Mouse (Mus musculus) myocyte (in vitro differentiated cells): ENCODE data around the gene Dusp11. TPM values are rescaled to one million over a fixed set of nuclear protein-coding genes. Genes with fewer than 3 reads are reported as not detected.

Experiments
- H3K27me3 ChIP-seq: one replicate; pipeline ENCODE4 v1.6.1; 2011; ENCODE audit not compliant: control insufficient read depth, insufficient read depth, insufficient read length
- H3K36me3 ChIP-seq: one replicate; pipeline ENCODE4 v1.6.1; 2011; ENCODE audit not compliant: control insufficient read depth, insufficient read depth
- H3K4me2 ChIP-seq: one replicate; pipeline ENCODE4 v1.6.1; 2011; ENCODE audit warnings: low read depth, control low read depth
- H3K4me3 ChIP-seq: one replicate; pipeline ENCODE4 v1.5.1; 2011; ENCODE audit warnings: mild to moderate bottlenecking, control low read depth, moderate library complexity
- H3K79me2 ChIP-seq: one replicate; pipeline ENCODE4 v1.6.1; 2011; ENCODE audit not compliant: control insufficient read depth, insufficient read depth
- H3ac ChIP-seq: one replicate; pipeline ENCODE4 v1.6.1; 2011; ENCODE audit not compliant: control insufficient read depth, insufficient read length
- CEBPB ChIP-seq: IDR thresholded peaks from 2 replicates; pipeline ENCODE4 v1.6.1; 2011; ENCODE audit warnings: mild to moderate bottlenecking, moderate library complexity; ENCODE audit not compliant: poor library complexity, insufficient read depth, severe bottlenecking
- E2F4 ChIP-seq: IDR thresholded peaks from one replicate; pipeline ENCODE4 v1.6.1; 2011; ENCODE audit warnings: mild to moderate bottlenecking, control low read depth, moderate library complexity; ENCODE audit not compliant: insufficient read depth
- MAX ChIP-seq: IDR thresholded peaks from one replicate; pipeline ENCODE4 v1.6.1; 2011; ENCODE audit warnings: low read depth, mild to moderate bottlenecking, control low read depth
- MYOD1 ChIP-seq, 3 experiments: IDR thresholded peaks; one replicate each; pipeline ENCODE4 v1.6.1; 2011; ENCODE audit warnings: control low read depth in 2 of 3, low read depth in 2 of 3, mild to moderate bottlenecking in 2 of 3, moderate library complexity in 1 of 3; ENCODE audit not compliant: insufficient read length in 2 of 3, control insufficient read depth in 1 of 3
- MYOG ChIP-seq, 3 experiments: IDR thresholded peaks; one replicate each; pipeline ENCODE4 v1.6.1; 2011; ENCODE audit warnings: control low read depth in 2 of 3, low read depth in 2 of 3, mild to moderate bottlenecking in 2 of 3; ENCODE audit not compliant: insufficient read length in 2 of 3, control insufficient read depth in 1 of 3, insufficient read depth in 1 of 3
- POLR2A ChIP-seq: IDR thresholded peaks from one replicate; pipeline ENCODE4 v1.6.1; 2011; ENCODE audit warnings: low read depth, mild to moderate bottlenecking, control low read depth, moderate library complexity; ENCODE audit not compliant: insufficient read length
- POLR2AphosphoS2 ChIP-seq: IDR thresholded peaks from one replicate; pipeline ENCODE4 v1.6.1; 2011; ENCODE audit warnings: low read depth, control low read depth; ENCODE audit not compliant: insufficient read length
- REST ChIP-seq: IDR thresholded peaks from one replicate; pipeline ENCODE4 v1.6.1; 2011; ENCODE audit warnings: mild to moderate bottlenecking, control low read depth, moderate library complexity; ENCODE audit not compliant: insufficient read depth, insufficient read length
- SRF ChIP-seq: IDR thresholded peaks from one replicate; pipeline ENCODE4 v1.6.1; 2011; ENCODE audit warnings: low read depth; ENCODE audit not compliant: control insufficient read depth, insufficient read length
- TCF12 ChIP-seq: IDR thresholded peaks from one replicate; pipeline ENCODE4 v1.6.1; 2011; ENCODE audit warnings: mild to moderate bottlenecking, control low read depth; ENCODE audit not compliant: poor library complexity, insufficient read depth, severe bottlenecking
- TCF3 ChIP-seq: IDR thresholded peaks from one replicate; pipeline ENCODE4 v1.6.1; 2011; ENCODE audit warnings: low read depth, control low read depth; ENCODE audit not compliant: insufficient read length
- USF1 ChIP-seq: IDR thresholded peaks from one replicate; pipeline ENCODE4 v1.6.1; 2011; ENCODE audit warnings: low read depth, mild to moderate bottlenecking, control low read depth, moderate library complexity
- polyA plus RNA-seq: library from polyadenylated mRNA; unstranded; fragments of >200 nt; fragmentation: generic; extraction: Trizol; gene quantifications from one replicate; pipeline ENCODE4 v1.2.1, GENCODE M21; 2012; ENCODE audit warnings: missing spikeins

Dusp11 gene
- polyA plus RNA-seq, 1 experiment = 20.8 TPM

DNA sequence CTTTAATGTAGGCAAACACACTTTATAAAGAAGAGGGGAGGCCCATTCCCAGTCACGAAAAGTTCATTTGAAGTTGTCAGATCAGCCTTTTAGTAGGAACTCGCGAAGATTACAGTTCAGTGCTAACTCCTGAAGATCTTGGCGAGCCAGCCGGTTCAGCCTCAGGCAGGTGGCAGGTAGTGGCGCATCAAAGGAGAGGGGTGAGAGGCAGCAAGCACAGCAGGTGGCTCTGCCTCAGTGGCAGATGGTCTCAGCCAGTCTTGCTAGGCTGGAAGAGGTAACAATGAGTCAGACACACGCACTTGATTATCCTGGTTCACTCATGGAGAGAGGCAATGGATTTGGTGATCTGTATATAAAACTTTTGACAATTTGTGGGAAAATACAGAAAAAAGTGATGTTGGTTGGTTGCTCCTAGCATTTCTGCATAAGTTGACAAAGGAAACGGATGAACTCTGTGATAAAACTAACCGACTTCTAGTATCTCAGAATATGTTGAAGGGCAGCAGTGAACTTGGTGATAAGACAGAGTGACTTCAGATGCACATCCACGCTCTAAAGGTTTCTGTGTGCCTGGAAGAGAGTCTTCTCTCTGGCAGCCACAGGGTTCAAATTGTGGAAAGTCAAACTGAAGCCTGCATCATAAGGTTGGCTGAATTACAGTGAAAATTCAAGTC is 13.6 kb upstream of the Dusp11 start:
- no peak overlapping the region for H3ac ChIP-seq

GRCm38 (mm10) chr6:85973336-85973735 is 11.9 kb upstream of the Dusp11 start:
- Histone ChIP-seq H3K27me3 (no peaks in the 10 kb centered on the region), H3ac (no peak overlapping the region), H3K4me3 (no peak overlapping the region), H3K4me2 (no peak overlapping the region), H3K36me3 (no peaks in the 10 kb centered on the region), H3K79me2 (no peaks in the 10 kb centered on the region)
- TF ChIP-seq MYOD1 (IDR thresholded peaks at IDR 0.05; ENCODE audit: control insufficient read depth in 1 of 3, insufficient read length in 2 of 3, low read depth in 2 of 3) (no peak), SRF (no peak), TCF12 (no peak), MYOG (IDR thresholded peaks at IDR 0.05; ENCODE audit: control insufficient read depth in 1 of 3, insufficient read depth in 1 of 3, insufficient read length in 2 of 3, low read depth in 2 of 3) (no peak), E2F4 (no peak), CEBPB (no peak), TCF3 (no peak), REST (no peak), POLR2AphosphoS2 (no peak), USF1 (no peak), POLR2A (no peak), MAX (no peak)

More for the DNA sequence above, 13.6 kb upstream of the Dusp11 start:
- TF ChIP-seq SRF (no peak), E2F4 (no peak), TCF3 (no peak), TCF12 (no peak), MYOG (IDR thresholded peaks at IDR 0.05; ENCODE audit: control insufficient read depth in 1 of 3, insufficient read depth in 1 of 3, insufficient read length in 2 of 3, low read depth in 2 of 3) (no peak), MYOD1 (IDR thresholded peaks at IDR 0.05; ENCODE audit: control insufficient read depth in 1 of 3, insufficient read length in 2 of 3, low read depth in 2 of 3) (no peak), REST (no peak), MAX (no peak), POLR2A (no peak), USF1 (no peak), POLR2AphosphoS2 (no peak), CEBPB (no peak)
- Histone ChIP-seq H3K27me3 (no peaks in the 10 kb centered on the region), H3K4me2 (no peak overlapping the region), H3K36me3 (no peaks in the 10 kb centered on the region), H3K79me2 (no peaks in the 10 kb centered on the region), H3K4me3 (no peak overlapping the region)

DNA sequence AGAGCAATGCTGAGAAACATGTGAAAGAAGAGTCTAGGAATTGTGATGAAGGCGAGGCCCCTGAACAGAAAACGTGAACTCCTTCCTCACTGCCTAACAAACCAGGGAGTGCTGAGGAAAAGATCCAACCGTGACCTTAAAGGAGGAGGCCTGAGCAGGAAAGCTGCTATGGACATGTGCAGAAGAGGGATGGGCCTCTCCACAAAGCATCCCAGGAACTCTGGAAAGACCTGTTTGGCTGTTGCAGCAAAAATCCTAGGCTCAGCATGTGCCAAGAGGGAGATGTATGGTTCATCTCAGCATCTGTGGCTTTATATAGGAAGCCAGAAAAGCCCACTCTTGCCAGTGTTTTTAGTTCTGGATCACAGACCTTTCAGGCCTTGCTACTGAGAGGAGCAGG is 11.2 kb upstream of the Dusp11 start:
- Histone ChIP-seq H3K4me2 (no peak overlapping the region), H3K4me3 (no peak overlapping the region), H3K36me3 (no peaks in the 10 kb centered on the region), H3ac (no peak overlapping the region), H3K27me3 (no peaks in the 10 kb centered on the region), H3K79me2 (no peaks in the 10 kb centered on the region)
- TF ChIP-seq CEBPB = no peak
- TF ChIP-seq MAX = no peak
- TF ChIP-seq MYOD1 (IDR thresholded peaks at IDR 0.05; ENCODE audit: control insufficient read depth in 1 of 3, insufficient read length in 2 of 3, low read depth in 2 of 3) = no peak
- TF ChIP-seq USF1 = no peak
- TF ChIP-seq SRF = no peak
- TF ChIP-seq POLR2AphosphoS2 = no peak
- TF ChIP-seq REST = no peak
- TF ChIP-seq TCF3 = no peak
- TF ChIP-seq POLR2A = no peak
- no peak for TF ChIP-seq TCF12
- TF ChIP-seq E2F4 = no peak
- no peak for TF ChIP-seq MYOG (IDR thresholded peaks at IDR 0.05; ENCODE audit: control insufficient read depth in 1 of 3, insufficient read depth in 1 of 3, insufficient read length in 2 of 3, low read depth in 2 of 3)

DNA sequence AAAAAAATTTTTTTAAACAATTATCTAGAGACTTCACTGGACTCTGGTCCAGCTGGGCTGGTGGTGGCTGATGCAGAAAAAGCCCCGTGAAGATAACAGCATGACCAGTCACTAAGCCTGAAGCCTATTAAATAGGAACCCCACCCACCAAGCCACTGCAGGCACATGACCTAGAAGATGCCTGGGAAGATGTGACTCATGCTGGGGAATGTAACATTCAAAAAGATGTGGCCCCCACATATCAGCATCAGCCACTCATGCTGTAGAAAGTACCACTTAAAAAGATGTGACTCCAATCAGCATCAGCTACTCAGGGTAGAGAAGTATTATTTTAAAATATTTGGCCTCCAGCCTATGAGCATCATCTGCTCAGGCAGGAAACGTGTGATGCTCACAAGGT is 8.4 kb upstream of the Dusp11 start:
- TF ChIP-seq USF1 = peak; percentile 75
- TF ChIP-seq CEBPB = no peak
- Histone ChIP-seq H3ac (no peak overlapping the region), H3K79me2 (no peaks in the 10 kb centered on the region), H3K4me3 (no peak overlapping the region), H3K27me3 (no peaks in the 10 kb centered on the region), H3K4me2 (no peak overlapping the region), H3K36me3 (no peaks in the 10 kb centered on the region)

GRCm38 (mm10) chr6:85966686-85967085 is 5.2 kb upstream of the Dusp11 start:
- H3K4me2 ChIP-seq = no peak overlapping the region
- TF ChIP-seq TCF12 (no peak), MYOD1 (IDR thresholded peaks at IDR 0.05; ENCODE audit: control insufficient read depth in 1 of 3, insufficient read length in 2 of 3, low read depth in 2 of 3) (no peak), CEBPB (no peak), POLR2AphosphoS2 (no peak), MYOG (IDR thresholded peaks at IDR 0.05; ENCODE audit: control insufficient read depth in 1 of 3, insufficient read depth in 1 of 3, insufficient read length in 2 of 3, low read depth in 2 of 3) (no peak), E2F4 (no peak), MAX (no peak), SRF (no peak), REST (no peak), USF1 (no peak), TCF3 (no peak), POLR2A (no peak)
- H3K27me3 ChIP-seq = no peaks in the 10 kb centered on the region
- H3K4me3 ChIP-seq = no peak overlapping the region
- H3K79me2 ChIP-seq = no peaks in the 10 kb centered on the region
- no peaks in the 10 kb centered on the region for H3K36me3 ChIP-seq
- no peak overlapping the region for H3ac ChIP-seq
